Comparison of ENCODE assay signal across 19 mouse cellular contexts in genomic region chr9:62471541-62472189, GRCm38 (mm10).
DNase-seq lines count a peak whose midpoint lies in the region; ATAC-seq and TF ChIP-seq lines count a peak whose summit lies in the region.
"Had no signal": no experiment of that assay in that cellular context is flagged by ENCODE, and none has a peak within 500 bp of the region (broad histone marks: within the 10 kb centered on the region; RNA-seq: fewer than 3 reads in every experiment).

No protein-coding gene starts in this region.

- H3K4me1 ChIP-seq in midbrain, embryonic 10.5 days: peaks cover 42% of the 10 kb centered on the region
- no peaks in the 10 kb centered on the region; the same call in 1 of the 2 replicates for H3K4me1 ChIP-seq in midbrain, postnatal 0 days (ENCODE audit: insufficient read depth, low read length)
- peaks cover 2% of the 10 kb centered on the region; the same call in 1 of the 2 replicates for H3K4me1 ChIP-seq in limb, embryonic 10.5 days

- no peak for TF ChIP-seq CTCF in midbrain, postnatal 0 days (IDR thresholded peaks at IDR 0.05)

- ATAC-seq in midbrain, postnatal 0 days (ENCODE audit: low FRiP score): no peak
- peak; percentile 54; the same call in 1 of the 2 replicates for ATAC-seq in cerebellum, adult (ENCODE audit: insufficient number of reproducible peaks, low FRiP score, low TSS enrichment)
- ATAC-seq: liver, postnatal 0 days; midbrain, embryonic 16.5 days had no signal

- H3K27ac ChIP-seq in midbrain, embryonic 10.5 days (replicated peaks): peak overlapping the region; percentile 28; the same call in 1 of the 2 replicates
- H3K27ac ChIP-seq in midbrain, postnatal 0 days (ENCODE audit: low read depth, low read length): no peak overlapping the region
- H3K27ac ChIP-seq in limb, embryonic 10.5 days: no peak overlapping the region
- H3K27ac ChIP-seq: heart, embryonic 15.5 days; hindbrain, embryonic 14.5 days; limb, embryonic 12.5 days; macrophage; neural tube, embryonic 15.5 days had no signal

- no peaks in the 10 kb centered on the region for H3K27me3 ChIP-seq in midbrain, embryonic 10.5 days (ENCODE audit: low read depth, poor library complexity, severe bottlenecking)
- no peaks in the 10 kb centered on the region for H3K27me3 ChIP-seq in midbrain, postnatal 0 days (ENCODE audit: insufficient read depth, low read length)
- H3K27me3 ChIP-seq in limb, embryonic 10.5 days (ENCODE audit: low read depth, poor library complexity, severe bottlenecking): no peaks in the 10 kb centered on the region
- H3K27me3 ChIP-seq: heart, embryonic 15.5 days; limb, embryonic 12.5 days; neural tube, embryonic 15.5 days had no signal

- WGBS in midbrain, embryonic 10.5 days: 90% methylated on average over 14 of the region's 14 CpGs
- 75% methylated on average over 14 of the region's 14 CpGs for WGBS in midbrain, postnatal 0 days
- WGBS in limb, embryonic 10.5 days: 89% methylated on average over 14 of the region's 14 CpGs

- DNase-seq in adrenal gland, postnatal 14 days: peak; percentile 65
- no peak for DNase-seq in adrenal gland, postnatal 4 days (ENCODE audit: low spot score in 2 of 2)
- DNase-seq in midbrain, embryonic 10.5 days (ENCODE audit: low spot score): no peak
- DNase-seq in midbrain, postnatal 0 days (ENCODE audit: low spot score): no peak
- peak; percentile 94 to 95 for DNase-seq in cerebellum, postnatal 25 days
- no peak for DNase-seq in limb, embryonic 10.5 days (ENCODE audit: low spot score)
- no peak for DNase-seq in lung, postnatal 25 days (ENCODE audit: low spot score)
- DNase-seq: embryo, embryonic 11 days; kidney, adult 18-20 months; kidney, postnatal 36 days; layer of hippocampus, postnatal 36 days; liver, postnatal 0 days had no signal

- H3K36me3 ChIP-seq in midbrain, embryonic 10.5 days: no peaks in the 10 kb centered on the region
- H3K36me3 ChIP-seq in midbrain, postnatal 0 days (ENCODE audit: insufficient read depth, low read length): no peaks in the 10 kb centered on the region
- H3K36me3 ChIP-seq in limb, embryonic 10.5 days: no peaks in the 10 kb centered on the region
- H3K36me3 ChIP-seq: heart, embryonic 15.5 days; limb, embryonic 12.5 days; neural tube, embryonic 15.5 days had no signal

- no peaks in the 10 kb centered on the region for H3K9me3 ChIP-seq in midbrain, embryonic 10.5 days (replicated peaks)
- H3K9me3 ChIP-seq in midbrain, postnatal 0 days (ENCODE audit: low read length): no peaks in the 10 kb centered on the region
- no peaks in the 10 kb centered on the region for H3K9me3 ChIP-seq in limb, embryonic 10.5 days (replicated peaks)
- H3K9me3 ChIP-seq: heart, embryonic 15.5 days; limb, embryonic 12.5 days; neural tube, embryonic 15.5 days had no signal

- no peak overlapping the region for H3K4me3 ChIP-seq in midbrain, embryonic 10.5 days
- no peak overlapping the region for H3K4me3 ChIP-seq in midbrain, postnatal 0 days (ENCODE audit: low read depth, low read length)
- H3K4me3 ChIP-seq in limb, embryonic 10.5 days: no peak overlapping the region
- H3K4me3 ChIP-seq: heart, embryonic 15.5 days; limb, embryonic 12.5 days; neural tube, embryonic 15.5 days had no signal

- H3K9ac ChIP-seq in midbrain, postnatal 0 days (replicated peaks; ENCODE audit: low read length, poor library complexity, severe bottlenecking): no peak overlapping the region
- H3K9ac ChIP-seq: heart, embryonic 15.5 days; hindbrain, embryonic 14.5 days; limb, embryonic 12.5 days; liver, postnatal 0 days; neural tube, embryonic 15.5 days had no signal

- no peak overlapping the region for H3K4me2 ChIP-seq in midbrain, postnatal 0 days (ENCODE audit: low read depth, low read length, poor library complexity, severe bottlenecking)
- H3K4me2 ChIP-seq: heart, embryonic 15.5 days; hindbrain, embryonic 14.5 days; limb, embryonic 12.5 days; neural tube, embryonic 15.5 days had no signal

Comparison
In these comparisons a context has a peak if more than half of its experiments do, and no peak if none do; other contexts are left out.
1. DNase-seq: peak in adrenal gland, postnatal 14 days (single experiment) and cerebellum, postnatal 25 days (2 of 2); none in adrenal gland, postnatal 4 days (0 of 2), midbrain, embryonic 10.5 days (single experiment), midbrain, postnatal 0 days (single experiment), limb, embryonic 10.5 days (single experiment) and lung, postnatal 25 days (single experiment).